ENCODE assay signal across 12 mouse cellular contexts in the genomic region with DNA sequence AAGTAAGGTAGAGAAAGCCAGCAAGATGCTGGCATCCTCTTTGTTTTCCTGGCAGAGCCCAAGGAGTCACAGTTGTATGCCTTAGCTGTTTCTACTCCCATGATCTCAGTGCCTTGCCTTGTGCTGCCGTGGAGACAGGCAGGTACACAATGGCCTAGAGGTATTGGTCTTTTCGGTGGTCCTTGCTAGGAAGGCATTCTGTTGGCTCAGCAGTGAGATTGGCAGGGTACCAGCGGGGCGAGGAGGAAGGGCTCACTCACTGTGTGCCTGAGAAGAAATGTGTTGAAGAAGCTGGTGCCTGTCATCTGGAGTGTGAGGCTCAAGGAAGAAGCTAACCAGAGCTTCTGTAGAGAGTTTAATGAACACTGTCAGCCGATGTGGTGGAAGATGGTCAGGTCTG. TPM values are rescaled to one million over a fixed set of nuclear protein-coding genes. Genes with fewer than 3 reads are reported as not detected.
DNase-seq lines count a peak whose midpoint lies in the region; ATAC-seq and TF ChIP-seq lines count a peak whose summit lies in the region.
"Had no signal": no experiment of that assay in that cellular context is flagged by ENCODE, and none has a peak within 500 bp of the region (broad histone marks: within the 10 kb centered on the region; RNA-seq: fewer than 3 reads in every experiment).

No protein-coding gene starts in this region.

- H3K27ac ChIP-seq in heart, embryonic 10.5 days: no peak overlapping the region
- no peak overlapping the region for H3K27ac ChIP-seq in intestine, embryonic 15.5 days
- H3K27ac ChIP-seq in intestine, postnatal 0 days (ENCODE audit: low read depth, low read length): no peak overlapping the region
- H3K27ac ChIP-seq: kidney, postnatal 0 days had no signal

- H3K9ac ChIP-seq in intestine, embryonic 15.5 days: no peak overlapping the region
- H3K9ac ChIP-seq in intestine, postnatal 0 days (ENCODE audit: low read depth, low read length): no peak overlapping the region
- H3K9ac ChIP-seq: lung, embryonic 14.5 days had no signal

- peaks cover 38% of the 10 kb centered on the region for H3K27me3 ChIP-seq in heart, embryonic 10.5 days (ENCODE audit: insufficient read depth, poor library complexity, severe bottlenecking)
- H3K27me3 ChIP-seq in intestine, embryonic 15.5 days (replicated peaks): peaks cover 19% of the 10 kb centered on the region
- H3K27me3 ChIP-seq in intestine, postnatal 0 days (replicated peaks; ENCODE audit: control insufficient read depth, insufficient read depth, low read length): peaks cover 28% of the 10 kb centered on the region

- H3K9me3 ChIP-seq in heart, embryonic 10.5 days: no peaks in the 10 kb centered on the region
- no peaks in the 10 kb centered on the region for H3K9me3 ChIP-seq in intestine, embryonic 15.5 days
- H3K9me3 ChIP-seq in intestine, postnatal 0 days (ENCODE audit: control insufficient read depth): no peaks in the 10 kb centered on the region

- peak overlapping the region; percentile 12; the same call in 1 of the 2 replicates for H3K4me3 ChIP-seq in heart, embryonic 10.5 days
- H3K4me3 ChIP-seq in intestine, embryonic 15.5 days (replicated peaks): no peak overlapping the region
- no peak overlapping the region for H3K4me3 ChIP-seq in intestine, postnatal 0 days (ENCODE audit: low read depth, low read length)

- WGBS in heart, embryonic 10.5 days: 27% methylated on average over 5 of the region's 5 CpGs
- WGBS in intestine, embryonic 15.5 days: 32% methylated on average over 5 of the region's 5 CpGs
- WGBS in intestine, postnatal 0 days: 34% methylated on average over 5 of the region's 5 CpGs

- H3K4me1 ChIP-seq in heart, embryonic 10.5 days: peaks cover 25% of the 10 kb centered on the region
- H3K4me1 ChIP-seq in intestine, embryonic 15.5 days (replicated peaks): peaks cover 9% of the 10 kb centered on the region
- 0 out of 2 replicates have a peak, but pooled peaks cover 3% of the 10 kb centered on the region for H3K4me1 ChIP-seq in intestine, postnatal 0 days (replicated peaks; ENCODE audit: control insufficient read depth, insufficient read depth, low read length)

- 0 out of 2 replicates have a peak overlapping the region, but pooled peaks have one; percentile 1 for H3K4me2 ChIP-seq in intestine, embryonic 15.5 days (replicated peaks)
- H3K4me2 ChIP-seq in intestine, postnatal 0 days (replicated peaks; ENCODE audit: low read depth): no peak overlapping the region

- peak; percentile 51 for DNase-seq in cerebellum, adult 11-12 months
- DNase-seq in cerebellum, postnatal 25 days: no peak
- no peak for DNase-seq in heart, embryonic 10.5 days (ENCODE audit: low spot score)
- no peak for DNase-seq in heart, postnatal 14 days
- DNase-seq in right cerebral cortex, postnatal 14 days: peak; percentile 26
- DNase-seq in right cerebral cortex, adult 2 months (ENCODE audit: low spot score in 2 of 2): no peak
- DNase-seq: adrenal gland, adult 8-10 months; lung, embryonic 14.5 days had no signal

- TF ChIP-seq CTCF in intestine, postnatal 0 days (IDR thresholded peaks at IDR 0.05; ENCODE audit: low read depth): no peak

- intact Hi-C loops in heart, postnatal 14 days (cut with DNase I): loop anchor here (5.0 kb wide), 1 partner anchor 177 kb away; no protein-coding TSS in a partner anchor

- no peaks in the 10 kb centered on the region for H3K36me3 ChIP-seq in heart, embryonic 10.5 days
- no peaks in the 10 kb centered on the region for H3K36me3 ChIP-seq in intestine, embryonic 15.5 days
- no peaks in the 10 kb centered on the region for H3K36me3 ChIP-seq in intestine, postnatal 0 days (ENCODE audit: control insufficient read depth, insufficient read depth)

- ATAC-seq in intestine, embryonic 15.5 days: no peak
- ATAC-seq in intestine, postnatal 0 days: no peak
- ATAC-seq: intestine, embryonic 16.5 days had no signal

RNA-seq across cellular contexts. Expression of gene Mtus2, which starts 1.4 kb away (rescaled TPM):
- 52.2 and 82.7 TPM in 2 replicates for polyA plus RNA-seq in heart, embryonic 10.5 days (2016; fragmentation: Nextera tagmentation; extraction: Ambion mirVana)
- total RNA-seq in heart, postnatal 14 days (2021): 10 to 100 TPM; 76.9 to 89.0 TPM
- 21.9 and 26.0 TPM in 2 replicates for polyA plus RNA-seq in intestine, embryonic 15.5 days (2015; fragmentation: Nextera tagmentation; extraction: Ambion mirVana)
- 14.0 and 15.8 TPM in 2 replicates for polyA plus RNA-seq in intestine, postnatal 0 days (2015; fragmentation: Nextera tagmentation; extraction: Ambion mirVana)

Comparison
In these comparisons a context has a peak if more than half of its experiments do, and no peak if none do; other contexts are left out.
1. DNase-seq: peak in cerebellum, adult 11-12 months (single experiment) and right cerebral cortex, postnatal 14 days (single experiment); none in cerebellum, postnatal 25 days (0 of 2), heart, embryonic 10.5 days (single experiment), heart, postnatal 14 days (0 of 2) and right cerebral cortex, adult 2 months (0 of 2).